Mouse (Mus musculus): ENCODE data around the gene Hydin. TPM values are rescaled to one million over a fixed set of nuclear protein-coding genes. Genes with fewer than 3 reads are reported as not detected.

Hydin gene
- polyA plus RNA-seq, 1 experiment from 2014 or later, result 0.10 TPM

- TF ChIP-seq CTCF (IDR thresholded peaks at IDR 0.05), result no peak
- no peak for DNase-seq (ENCODE audit: low read depth, low spot score)
- ATAC-seq, result no peak
- ChIA-PET POLR2A (no interaction called here), CTCF (no interaction called here)
- in situ Hi-C loops (cut with MboI; ENCODE audit: low pct_unique_long_range_greater_than_20kb), result no loop called here
- H3K27me3 ChIP-seq, result peaks cover 27% of the 10 kb centered on the region
Observed at GRCm38 (mm10) chr8:110395656-110396055, 128.9 kb downstream of the Hydin start.

- ATAC-seq (no peak), DNase-seq (ENCODE audit: low read depth, low spot score) (no peak)
- H3K27me3 ChIP-seq, result peaks cover 25% of the 10 kb centered on the region
- in situ Hi-C loops (cut with MboI; ENCODE audit: low pct_unique_long_range_greater_than_20kb), result no loop called here
- no peak for TF ChIP-seq CTCF (IDR thresholded peaks at IDR 0.05)
- ChIA-PET POLR2A (no interaction called here), CTCF (no interaction called here)
Observed at GRCm38 (mm10) chr8:110400536-110400935, 133.8 kb downstream of the Hydin start.

GRCm38 (mm10) chr8:110402311-110402710 lies 135.5 kb downstream of the Hydin start:
- ChIA-PET CTCF (no interaction called here), POLR2A (no interaction called here)
- H3K27me3 ChIP-seq, result peaks cover 20% of the 10 kb centered on the region
- no peak for TF ChIP-seq CTCF (IDR thresholded peaks at IDR 0.05)
- ATAC-seq (no peak), DNase-seq (ENCODE audit: low read depth, low spot score) (no peak)
- in situ Hi-C loops (cut with MboI; ENCODE audit: low pct_unique_long_range_greater_than_20kb), result no loop called here

GRCm38 (mm10) chr8:110404516-110404915 lies 137.7 kb downstream of the Hydin start:
- TF ChIP-seq CTCF (IDR thresholded peaks at IDR 0.05), result no peak
- DNase-seq (ENCODE audit: low read depth, low spot score) (no peak), ATAC-seq (no peak)
- ChIA-PET CTCF (no interaction called here), POLR2A (no interaction called here)
- peaks cover 15% of the 10 kb centered on the region for H3K27me3 ChIP-seq
- in situ Hi-C loops (cut with MboI; ENCODE audit: low pct_unique_long_range_greater_than_20kb), result no loop called here

- in situ Hi-C loops (cut with MboI; ENCODE audit: low pct_unique_long_range_greater_than_20kb), result no loop called here
- ChIA-PET POLR2A (no interaction called here), CTCF (no interaction called here)
- H3K27me3 ChIP-seq, result peaks cover 27% of the 10 kb centered on the region
- ATAC-seq (no peak), DNase-seq (ENCODE audit: low read depth, low spot score) (no peak)
- no peak for TF ChIP-seq CTCF (IDR thresholded peaks at IDR 0.05)
Observed at GRCm38 (mm10) chr8:110415121-110415520, 148.3 kb downstream of the Hydin start.

GRCm38 (mm10) chr8:110416931-110417330 lies 150.2 kb downstream of the Hydin start:
- ChIA-PET POLR2A (no interaction called here), CTCF (no interaction called here)
- ATAC-seq (no peak), DNase-seq (ENCODE audit: low read depth, low spot score) (no peak)
- H3K27me3 ChIP-seq, result peaks cover 22% of the 10 kb centered on the region
- in situ Hi-C loops (cut with MboI; ENCODE audit: low pct_unique_long_range_greater_than_20kb), result no loop called here
- no peak for TF ChIP-seq CTCF (IDR thresholded peaks at IDR 0.05)

GRCm38 (mm10) chr8:110417801-110418200 lies 151.0 kb downstream of the Hydin start:
- TF ChIP-seq CTCF (IDR thresholded peaks at IDR 0.05), result no peak
- in situ Hi-C loops (cut with MboI; ENCODE audit: low pct_unique_long_range_greater_than_20kb), result no loop called here
- ATAC-seq, result no peak
- ChIA-PET CTCF (no interaction called here), POLR2A (no interaction called here)
- no peak for DNase-seq (ENCODE audit: low read depth, low spot score)
- H3K27me3 ChIP-seq, result peaks cover 22% of the 10 kb centered on the region

- POLR2A ChIA-PET, result no interaction called here
- no peak for TF ChIP-seq CTCF (IDR thresholded peaks at IDR 0.05)
- DNase-seq (ENCODE audit: low read depth, low spot score) (no peak), ATAC-seq (no peak)
- CTCF ChIA-PET, result interaction anchor here (1.3 kb wide), 2 partner anchors 18 to 47 kb away, joined by 3 to 5 read pairs; no protein-coding TSS in a partner anchor
- in situ Hi-C loops (cut with MboI; ENCODE audit: low pct_unique_long_range_greater_than_20kb), result no loop called here
- H3K27me3 ChIP-seq, result peaks cover 12% of the 10 kb centered on the region
Observed at GRCm38 (mm10) chr8:110419711-110420110, 152.9 kb downstream of the Hydin start.

GRCm38 (mm10) chr8:110420221-110420620 lies 153.4 kb downstream of the Hydin start:
- POLR2A ChIA-PET, result no interaction called here
- TF ChIP-seq CTCF (IDR thresholded peaks at IDR 0.05), result peak; percentile 54
- in situ Hi-C loops (cut with MboI; ENCODE audit: low pct_unique_long_range_greater_than_20kb), result no loop called here
- ATAC-seq (no peak), DNase-seq (ENCODE audit: low read depth, low spot score) (no peak)
- H3K27me3 ChIP-seq, result peaks cover 12% of the 10 kb centered on the region
- CTCF ChIA-PET, result no interaction called here

GRCm38 (mm10) chr8:110424146-110424545 lies 157.4 kb downstream of the Hydin start:
- CTCF ChIA-PET, result no interaction called here
- in situ Hi-C loops (cut with MboI; ENCODE audit: low pct_unique_long_range_greater_than_20kb), result no loop called here
- no peak for ATAC-seq
- peaks cover 13% of the 10 kb centered on the region for H3K27me3 ChIP-seq
- POLR2A ChIA-PET, result no interaction called here
- no peak for TF ChIP-seq CTCF (IDR thresholded peaks at IDR 0.05)
- no peak for DNase-seq (ENCODE audit: low read depth, low spot score)

- TF ChIP-seq CTCF (IDR thresholded peaks at IDR 0.05), result no peak
- DNase-seq (ENCODE audit: low read depth, low spot score) (no peak), ATAC-seq (no peak)
- ChIA-PET POLR2A (no interaction called here), CTCF (interaction anchor here (1.6 kb wide), 1 partner anchor 47 kb away, joined by 3 read pairs; no protein-coding TSS in a partner anchor)
- peaks cover 5% of the 10 kb centered on the region for H3K27me3 ChIP-seq
- in situ Hi-C loops (cut with MboI; ENCODE audit: low pct_unique_long_range_greater_than_20kb), result no loop called here
Observed at GRCm38 (mm10) chr8:110431340-110431739, 164.6 kb downstream of the Hydin start.

- in situ Hi-C loops (cut with MboI; ENCODE audit: low pct_unique_long_range_greater_than_20kb), result no loop called here
- POLR2A ChIA-PET, result no interaction called here
- H3K27me3 ChIP-seq, result peaks cover 6% of the 10 kb centered on the region
- no peak for DNase-seq (ENCODE audit: low read depth, low spot score)
- no peak for TF ChIP-seq CTCF (IDR thresholded peaks at IDR 0.05)
- CTCF ChIA-PET, result no interaction called here
- no peak for ATAC-seq
Observed at GRCm38 (mm10) chr8:110440528-110440927, 173.8 kb downstream of the Hydin start.

All from Patski (cell line).